Mouse (Mus musculus) bone marrow macrophage, adult 2 months (primary cell): ENCODE measurements around the gene Pld1.

Experiments
- CTCF ChIP-seq: IDR thresholded peaks from 2 replicates; pipeline ENCODE4 v1.5.1; 2012; ENCODE audit warnings: low read depth, mild to moderate bottlenecking, low read length, moderate library complexity
- POLR2A ChIP-seq: IDR thresholded peaks from 2 replicates; pipeline ENCODE4 v1.6.1; 2012; ENCODE audit warnings: mild to moderate bottlenecking, low read depth, low read length, borderline replicate concordance

DNA sequence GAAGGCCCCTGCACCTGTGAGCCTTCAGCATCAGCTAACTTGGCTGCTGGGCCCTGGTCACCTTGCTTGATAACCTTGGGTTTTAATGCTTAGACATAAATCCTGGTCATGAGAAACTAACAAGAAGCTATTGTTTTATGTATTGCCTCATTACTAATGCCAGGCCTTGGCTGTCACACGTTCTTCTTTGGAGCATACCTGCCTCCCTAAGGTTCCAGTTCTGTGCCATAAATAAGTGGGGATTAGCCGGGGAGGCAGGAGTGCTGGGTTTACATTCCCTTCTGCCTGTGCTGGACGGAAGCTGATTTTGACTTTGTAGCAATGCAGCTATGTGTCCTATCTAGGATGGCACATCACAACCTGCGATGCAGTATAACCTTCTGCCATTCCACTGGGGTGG is 13.2 kb downstream of the Pld1 start:
- TF ChIP-seq POLR2A (no peak), CTCF (no peak)
